Mouse (Mus musculus): ENCODE results near the gene Celf5.

Gene Celf5

GRCm38 (mm10) chr10:81429092-81429491 is 53.4 kb downstream of the Celf5 start:
- no peak for DNase-seq (ENCODE audit: low read depth in 1 of 2, low spot score in 2 of 2)

GRCm38 (mm10) chr10:81428507-81428870 is 54.0 kb downstream of the Celf5 start:
- no peak for DNase-seq (ENCODE audit: low read depth in 1 of 2, low spot score in 2 of 2)

GRCm38 (mm10) chr10:81427804-81428506 is 54.6 kb downstream of the Celf5 start:
- DNase-seq (ENCODE audit: low read depth in 1 of 2, low spot score in 2 of 2) = no peak

- DNase-seq (ENCODE audit: low read depth in 1 of 2, low spot score in 2 of 2) = no peak
Observed at GRCm38 (mm10) chr10:81427327-81427726, 55.2 kb downstream of the Celf5 start.

- no peak for DNase-seq (ENCODE audit: low read depth in 1 of 2, low spot score in 2 of 2)
Observed at GRCm38 (mm10) chr10:81426897-81427296, 55.6 kb downstream of the Celf5 start.

GRCm38 (mm10) chr10:81426081-81426671 is 56.3 kb downstream of the Celf5 start:
- no peak for DNase-seq (ENCODE audit: low read depth in 1 of 2, low spot score in 2 of 2)

- no peak for DNase-seq (ENCODE audit: low read depth in 1 of 2, low spot score in 2 of 2)
Observed at GRCm38 (mm10) chr10:81425236-81425850, 57.2 kb downstream of the Celf5 start.

- no peak for DNase-seq (ENCODE audit: low read depth in 1 of 2, low spot score in 2 of 2)
Observed at GRCm38 (mm10) chr10:81424246-81425051, 58.1 kb downstream of the Celf5 start.

- no peak for DNase-seq (ENCODE audit: low read depth in 1 of 2, low spot score in 2 of 2)
Observed at GRCm38 (mm10) chr10:81423476-81424245, 58.8 kb downstream of the Celf5 start.

- DNase-seq (ENCODE audit: low read depth in 1 of 2, low spot score in 2 of 2) = no peak
Observed at GRCm38 (mm10) chr10:81422661-81423217, 59.8 kb downstream of the Celf5 start.

- no peak for DNase-seq (ENCODE audit: low read depth in 1 of 2, low spot score in 2 of 2)
Observed at GRCm38 (mm10) chr10:81422191-81422590, 60.3 kb downstream of the Celf5 start.

- DNase-seq (ENCODE audit: low read depth in 1 of 2, low spot score in 2 of 2) = no peak
Observed at GRCm38 (mm10) chr10:81421797-81422100, 60.8 kb downstream of the Celf5 start.

GRCm38 (mm10) chr10:81421041-81421796 is 61.3 kb downstream of the Celf5 start:
- DNase-seq (ENCODE audit: low read depth in 1 of 2, low spot score in 2 of 2) = no peak

GRCm38 (mm10) chr10:81420191-81420767 is 62.2 kb downstream of the Celf5 start:
- no peak for DNase-seq (ENCODE audit: low read depth in 1 of 2, low spot score in 2 of 2)

GRCm38 (mm10) chr10:81419111-81419928 is 63.2 kb downstream of the Celf5 start:
- DNase-seq (ENCODE audit: low read depth in 1 of 2, low spot score in 2 of 2) = no peak

GRCm38 (mm10) chr10:81418216-81419070 is 64.1 kb downstream of the Celf5 start:
- DNase-seq (ENCODE audit: low read depth in 1 of 2, low spot score in 2 of 2) = no peak

GRCm38 (mm10) chr10:81417227-81418215 is 65.0 kb downstream of the Celf5 start:
- DNase-seq (ENCODE audit: low read depth in 1 of 2, low spot score in 2 of 2) = no peak

Data from monocyte, adult 2 months (primary cell).